Mouse (Mus musculus) cerebellum, adult 2 months (tissue): ENCODE measurements around the gene Fgfr3.

ENCODE experiments used
- CTCF ChIP-seq: fragments of 200-500 bp; IDR thresholded peaks from 2 replicates; pipeline ENCODE4 v1.5.1; 2011; ENCODE audit warnings: low read depth, mild to moderate bottlenecking, control low read depth, low read length, moderate library complexity, borderline replicate concordance; ENCODE audit not compliant: insufficient read depth
- POLR2A ChIP-seq: fragments of 200-500 bp; IDR thresholded peaks from 2 replicates; pipeline ENCODE4 v1.6.1; 2011; ENCODE audit warnings: low read length, control low read depth, borderline replicate concordance; ENCODE audit not compliant: insufficient read depth

DNA sequence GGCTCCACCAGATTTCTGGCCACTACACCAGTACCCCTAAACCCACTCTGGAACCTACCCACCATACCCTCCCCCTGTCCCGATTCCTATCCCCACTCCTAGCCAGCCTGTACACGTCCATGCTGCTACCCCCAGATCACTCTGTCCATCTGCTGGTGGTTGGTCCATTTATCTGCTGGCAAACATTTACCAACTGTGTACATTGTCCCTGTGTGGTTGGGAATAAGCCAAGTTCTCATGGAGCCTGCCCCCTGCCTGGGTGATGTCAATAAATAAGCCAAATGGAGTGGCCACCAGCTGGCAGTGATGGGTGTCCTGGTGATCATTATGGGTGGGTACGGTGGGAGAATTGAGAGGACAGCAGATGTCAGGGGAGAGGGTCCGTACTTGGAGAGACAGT lies 34.3 kb upstream of the Fgfr3 start:
- TF ChIP-seq POLR2A (no peak), CTCF (no peak)
